Mouse (Mus musculus): ENCODE results near the gene Cep70. TPM values are rescaled to one million over a fixed set of nuclear protein-coding genes. Genes with fewer than 3 reads are reported as not detected.

The Cep70 gene
- total RNA-seq, 1 experiment from 2014 or later, result 56.1 TPM

DNA sequence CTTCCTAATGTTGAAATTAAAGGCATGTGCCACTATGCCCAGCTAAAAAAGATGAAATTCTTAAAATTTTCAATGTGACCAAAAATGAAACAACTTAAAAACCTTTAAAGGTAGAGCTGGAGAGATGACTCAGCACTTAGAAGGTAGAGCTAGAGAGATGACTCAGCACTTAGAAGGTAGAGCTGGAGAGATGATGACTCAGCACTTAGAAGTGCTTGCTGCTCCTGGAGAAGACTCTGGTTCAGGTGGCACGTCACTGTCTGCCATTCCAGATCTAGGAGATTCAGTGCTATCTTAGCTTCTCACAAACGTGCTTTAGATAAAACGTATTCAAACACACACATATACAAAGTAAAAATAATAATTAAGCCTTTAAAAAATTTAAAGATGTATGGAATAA is 13.7 kb downstream of the Cep70 start:
- no peak for ATAC-seq (replicated peaks in 1 of 2; ENCODE audit: insufficient read depth in 1 of 2, low FRiP score in 2 of 2, low TSS enrichment in 1 of 2, low read depth in 1 of 2, poor library complexity in 2 of 2, severe bottlenecking in 2 of 2)

DNA sequence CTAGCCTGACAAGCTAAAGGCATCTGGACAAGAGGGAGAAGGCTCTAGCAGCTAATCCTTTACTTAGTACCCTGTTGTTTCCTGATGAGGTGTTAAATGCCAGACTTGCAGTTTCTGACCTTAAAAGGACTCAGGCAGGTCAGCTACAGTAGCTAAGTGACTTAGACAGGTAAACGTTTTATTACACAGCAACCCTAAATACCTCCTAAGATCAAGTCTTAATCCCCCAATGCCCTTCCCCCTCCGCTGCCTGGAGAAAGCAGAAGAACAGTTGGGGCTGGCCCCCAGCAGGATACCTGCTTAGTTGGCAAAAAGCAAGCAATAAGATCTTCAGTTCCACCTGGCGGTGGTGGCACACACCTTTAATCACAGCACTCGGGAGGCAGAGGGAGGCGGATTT is 15.7 kb downstream of the Cep70 start:
- ATAC-seq (replicated peaks in 1 of 2; ENCODE audit: insufficient read depth in 1 of 2, low FRiP score in 2 of 2, low TSS enrichment in 1 of 2, low read depth in 1 of 2, poor library complexity in 2 of 2, severe bottlenecking in 2 of 2), result no peak

DNA sequence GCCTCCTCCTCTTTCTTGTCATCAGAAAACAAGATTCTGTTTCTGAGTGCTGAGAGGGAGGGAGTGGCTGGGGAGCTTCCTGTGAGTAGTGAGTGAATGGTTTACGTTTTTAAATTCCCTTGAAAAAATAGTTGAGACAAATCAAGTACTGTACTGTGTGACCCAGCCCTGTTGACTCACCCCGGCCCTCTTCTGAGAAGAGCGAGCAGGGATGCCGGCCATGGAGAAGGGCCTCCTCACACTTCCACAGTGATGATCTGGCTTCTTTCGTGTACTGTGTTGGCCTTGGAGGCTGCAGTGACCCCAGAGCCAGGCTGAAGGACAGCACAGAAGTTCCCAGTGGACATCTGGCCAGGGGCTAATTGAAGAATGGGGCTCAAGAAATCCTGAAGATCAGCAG is 61.1 kb downstream of the Cep70 start:
- ATAC-seq (replicated peaks in 1 of 2; ENCODE audit: insufficient read depth in 1 of 2, low FRiP score in 2 of 2, low TSS enrichment in 1 of 2, low read depth in 1 of 2, poor library complexity in 2 of 2, severe bottlenecking in 2 of 2), result no peak

DNA sequence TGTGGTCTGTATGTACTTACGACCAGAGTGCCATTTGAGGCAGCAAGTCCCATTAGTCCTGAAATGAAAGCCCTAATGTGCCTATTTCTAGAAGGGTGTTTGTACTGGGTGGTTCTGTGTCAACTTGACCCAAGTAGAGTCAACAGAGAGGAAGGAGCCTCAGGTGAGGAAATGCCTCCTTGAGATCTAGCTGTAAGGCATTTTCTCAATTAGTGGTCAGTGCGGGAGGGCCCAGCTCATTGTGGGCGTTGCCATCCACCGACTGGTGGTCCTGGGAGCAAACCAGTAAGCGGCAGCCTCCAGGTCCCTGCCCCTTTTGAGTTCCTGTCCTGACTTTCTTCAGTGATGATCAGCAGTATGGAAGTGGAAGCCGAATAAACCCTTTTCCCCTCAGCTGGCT is 63.1 kb downstream of the Cep70 start:
- no peak for ATAC-seq (replicated peaks in 1 of 2; ENCODE audit: insufficient read depth in 1 of 2, low FRiP score in 2 of 2, low TSS enrichment in 1 of 2, low read depth in 1 of 2, poor library complexity in 2 of 2, severe bottlenecking in 2 of 2)

DNA sequence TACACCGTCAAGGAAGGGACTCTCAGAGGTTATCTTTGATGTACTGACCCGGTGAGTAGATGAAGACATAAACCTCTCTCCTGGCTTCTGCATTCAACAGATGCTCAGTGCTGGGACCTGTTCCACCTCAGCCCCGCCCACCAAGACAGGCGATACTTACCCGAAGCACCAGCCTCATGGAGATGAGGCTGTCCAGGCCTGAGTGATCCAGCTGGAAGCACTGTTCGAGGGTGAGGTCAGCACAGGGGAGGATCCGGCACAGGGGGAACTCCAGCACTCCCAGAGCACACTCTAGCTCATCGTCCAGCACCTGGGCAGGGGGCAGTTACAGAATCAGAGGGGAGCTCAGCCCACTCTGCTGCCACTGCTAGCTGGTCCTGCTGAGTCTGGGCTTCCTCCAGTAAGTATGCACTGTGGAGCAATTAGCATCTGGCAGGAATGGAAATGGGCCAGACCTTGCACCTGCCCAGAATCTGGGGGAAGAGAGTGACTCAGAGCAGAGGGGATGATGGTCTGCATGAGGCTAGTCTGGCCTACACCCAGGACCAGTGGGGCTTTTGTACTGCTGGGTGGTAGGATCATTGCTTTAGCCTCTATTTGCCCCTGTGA is 76.3 kb downstream of the Cep70 start:
- ATAC-seq (replicated peaks in 1 of 2; ENCODE audit: insufficient read depth in 1 of 2, low FRiP score in 2 of 2, low TSS enrichment in 1 of 2, low read depth in 1 of 2, poor library complexity in 2 of 2, severe bottlenecking in 2 of 2), result no peak

DNA sequence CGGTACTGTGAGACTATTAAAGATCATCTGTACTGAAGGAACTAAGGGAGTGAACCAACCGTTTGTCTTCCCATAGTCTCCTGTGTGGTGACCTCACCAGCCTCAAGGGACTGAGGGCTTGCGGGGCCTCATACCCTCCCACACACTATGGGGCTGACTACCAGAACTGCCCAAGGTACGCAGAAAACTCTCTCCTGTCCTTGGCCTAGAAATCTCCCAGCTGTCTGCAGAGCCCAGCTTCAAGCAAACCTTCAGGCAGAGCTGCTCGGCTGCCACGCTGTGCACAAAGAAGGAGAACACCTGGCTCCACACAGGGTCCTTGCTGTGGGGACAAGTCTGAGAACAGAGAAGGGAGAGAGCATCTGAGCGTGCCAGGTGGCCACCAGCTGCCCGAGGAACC is 76.8 kb downstream of the Cep70 start:
- no peak for ATAC-seq (replicated peaks in 1 of 2; ENCODE audit: insufficient read depth in 1 of 2, low FRiP score in 2 of 2, low TSS enrichment in 1 of 2, low read depth in 1 of 2, poor library complexity in 2 of 2, severe bottlenecking in 2 of 2)

DNA sequence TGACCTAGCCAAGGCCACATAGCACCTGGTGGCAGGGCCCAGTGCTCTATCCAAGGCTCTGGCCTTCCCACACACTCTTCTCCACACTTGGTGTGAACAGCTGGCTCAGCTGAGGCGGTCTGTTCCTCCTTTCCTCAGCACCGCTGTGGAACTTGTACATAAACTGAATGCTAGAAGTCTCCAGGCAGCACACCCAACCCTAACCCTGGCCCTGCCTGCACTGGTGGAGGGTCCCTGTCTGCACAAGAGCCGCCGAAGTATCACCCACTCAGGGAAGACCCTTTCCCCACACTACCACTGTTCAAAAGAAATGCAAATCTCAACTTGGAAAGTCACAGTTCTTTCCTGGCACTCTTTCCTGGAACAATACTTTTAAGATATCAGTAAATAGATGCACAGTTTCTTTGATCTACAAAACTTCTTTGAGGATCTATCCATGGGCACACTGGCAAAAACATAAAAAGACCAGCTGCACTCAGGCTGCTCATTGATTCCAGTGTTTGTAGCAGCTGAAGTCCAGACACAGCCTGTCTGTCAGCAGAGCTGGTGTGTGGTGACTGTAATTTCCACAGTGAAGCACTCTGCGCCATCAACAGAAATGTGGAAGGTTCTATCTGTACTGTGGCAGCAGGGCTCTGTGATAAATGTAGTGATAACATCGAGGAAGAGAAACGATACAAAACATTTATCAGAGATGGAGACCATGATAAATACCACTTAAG is 82.2 kb downstream of the Cep70 start:
- no peak for ATAC-seq (replicated peaks in 1 of 2; ENCODE audit: insufficient read depth in 1 of 2, low FRiP score in 2 of 2, low TSS enrichment in 1 of 2, low read depth in 1 of 2, poor library complexity in 2 of 2, severe bottlenecking in 2 of 2)

DNA sequence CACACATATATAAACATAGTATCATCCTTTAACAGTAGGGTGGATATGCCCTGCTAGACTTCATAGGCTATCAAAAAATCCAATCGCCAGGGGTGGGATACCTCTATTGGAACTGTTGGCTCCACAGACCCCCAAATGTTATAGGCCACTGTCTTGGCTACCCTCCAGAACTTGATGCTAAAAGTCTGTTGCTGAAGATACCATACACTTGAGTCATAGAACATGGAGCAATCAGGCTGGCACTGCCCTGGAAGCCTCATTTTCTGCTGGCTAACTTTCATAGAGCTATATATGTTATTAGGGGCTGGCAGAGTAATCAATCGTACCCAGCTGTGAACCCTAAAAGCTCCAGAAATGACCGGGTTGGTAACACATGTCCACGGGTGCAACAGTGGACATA is 82.8 kb downstream of the Cep70 start:
- ATAC-seq (replicated peaks in 1 of 2; ENCODE audit: insufficient read depth in 1 of 2, low FRiP score in 2 of 2, low TSS enrichment in 1 of 2, low read depth in 1 of 2, poor library complexity in 2 of 2, severe bottlenecking in 2 of 2), result no peak

DNA sequence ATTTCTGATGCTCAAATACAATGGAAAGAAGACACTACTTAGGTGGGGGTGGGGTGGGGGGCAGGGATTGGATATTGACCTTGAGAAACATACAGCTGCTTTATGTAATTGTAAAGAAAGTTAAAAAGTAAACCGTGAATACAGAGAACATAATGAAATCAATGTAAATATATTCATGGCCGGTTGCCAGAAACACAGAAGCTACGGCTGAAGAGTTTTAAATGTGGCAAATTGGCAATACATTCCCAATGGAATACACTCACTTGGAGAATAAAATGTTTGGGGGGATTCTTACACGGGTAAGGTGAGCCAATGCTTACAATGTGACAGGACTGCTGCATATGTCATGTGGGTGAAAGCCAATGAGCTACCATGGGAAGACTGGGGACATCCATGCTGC is 83.7 kb downstream of the Cep70 start:
- ATAC-seq (replicated peaks in 1 of 2; ENCODE audit: insufficient read depth in 1 of 2, low FRiP score in 2 of 2, low TSS enrichment in 1 of 2, low read depth in 1 of 2, poor library complexity in 2 of 2, severe bottlenecking in 2 of 2), result no peak

DNA sequence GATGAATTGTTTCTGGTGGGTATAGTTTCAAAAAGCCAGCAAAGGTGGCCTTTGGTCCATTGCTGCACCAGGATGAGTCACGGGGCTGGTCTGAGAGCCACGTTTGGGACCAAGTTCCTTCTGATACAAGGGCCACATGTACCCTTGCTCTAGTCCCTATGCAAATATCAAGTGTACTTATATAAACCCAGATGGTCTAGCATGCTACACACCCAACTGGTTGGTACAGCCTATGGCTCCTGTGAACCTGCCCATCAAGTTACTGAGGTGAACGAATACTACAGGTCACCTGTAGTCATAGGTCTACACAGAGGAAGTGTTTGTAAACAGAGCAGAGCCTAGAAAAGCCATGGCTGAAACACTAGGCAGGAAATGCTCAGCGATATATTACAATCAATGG is 93.4 kb downstream of the Cep70 start:
- ATAC-seq (replicated peaks in 1 of 2; ENCODE audit: insufficient read depth in 1 of 2, low FRiP score in 2 of 2, low TSS enrichment in 1 of 2, low read depth in 1 of 2, poor library complexity in 2 of 2, severe bottlenecking in 2 of 2), result no peak

DNA sequence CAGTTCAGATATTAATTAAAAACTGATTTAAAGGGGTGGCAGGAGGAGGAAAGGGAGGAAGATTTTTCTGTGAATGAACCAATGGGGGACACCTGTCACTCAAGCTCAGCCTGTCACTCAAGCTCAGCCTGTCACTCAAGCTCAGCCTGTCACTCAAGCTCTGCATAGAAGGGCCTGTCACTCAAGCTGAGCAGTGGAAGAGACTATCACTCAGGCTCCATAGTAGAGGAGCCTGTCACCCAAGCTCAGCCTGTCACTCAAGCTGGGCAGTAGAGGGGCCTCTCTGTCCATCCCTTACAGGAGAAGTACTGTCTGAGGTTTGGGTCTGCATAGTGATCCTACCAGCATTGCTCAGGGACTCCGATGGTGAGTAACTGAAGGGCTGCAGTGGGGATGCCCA is 95.1 kb downstream of the Cep70 start:
- no peak for ATAC-seq (replicated peaks in 1 of 2; ENCODE audit: insufficient read depth in 1 of 2, low FRiP score in 2 of 2, low TSS enrichment in 1 of 2, low read depth in 1 of 2, poor library complexity in 2 of 2, severe bottlenecking in 2 of 2)

DNA sequence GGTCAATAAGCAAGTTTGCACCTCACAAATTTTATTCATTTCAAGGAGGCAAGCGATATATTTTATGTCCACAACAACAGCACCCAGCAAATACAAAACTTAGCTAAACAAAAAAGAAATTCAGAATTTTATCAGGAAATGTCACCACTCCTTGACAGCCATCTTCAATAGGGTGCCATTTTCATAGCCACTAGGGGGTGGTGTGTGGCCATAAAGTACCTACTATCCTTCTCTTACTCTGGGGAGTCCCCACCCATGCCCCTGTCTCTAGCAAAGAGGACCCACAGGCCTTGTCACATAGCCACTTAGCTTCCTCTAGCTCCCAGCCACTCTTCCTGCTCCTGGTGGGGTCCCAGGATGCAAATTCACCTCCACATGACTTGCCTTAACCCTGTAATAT is 96.0 kb downstream of the Cep70 start:
- 0 out of 4 replicates have a peak, but pooled peaks of 1 of the 2 experiments have one; percentile 32 for ATAC-seq (replicated peaks in 1 of 2; ENCODE audit: insufficient read depth in 1 of 2, low FRiP score in 2 of 2, low TSS enrichment in 1 of 2, low read depth in 1 of 2, poor library complexity in 2 of 2, severe bottlenecking in 2 of 2)

DNA sequence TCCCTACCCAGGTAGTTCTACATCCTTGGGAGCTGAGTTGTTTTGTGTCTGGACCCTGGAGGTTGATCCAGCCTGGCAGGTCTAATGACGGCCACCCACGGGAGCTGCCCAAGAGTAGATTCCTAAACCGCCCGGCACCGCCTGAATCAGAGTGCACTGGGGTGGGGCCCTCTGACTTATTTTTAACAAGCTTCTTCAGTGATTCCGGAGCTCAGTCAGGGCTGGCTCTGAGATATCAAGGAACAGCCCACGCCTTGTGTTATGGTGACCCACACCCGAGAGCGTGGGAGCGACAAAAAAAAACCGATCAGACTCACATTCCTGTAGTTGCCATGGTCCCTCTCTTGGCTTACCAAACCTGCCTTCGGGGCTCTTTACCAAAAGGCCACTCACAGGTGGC is 97.0 kb downstream of the Cep70 start:
- ATAC-seq (replicated peaks in 1 of 2; ENCODE audit: insufficient read depth in 1 of 2, low FRiP score in 2 of 2, low TSS enrichment in 1 of 2, low read depth in 1 of 2, poor library complexity in 2 of 2, severe bottlenecking in 2 of 2), result no peak

DNA sequence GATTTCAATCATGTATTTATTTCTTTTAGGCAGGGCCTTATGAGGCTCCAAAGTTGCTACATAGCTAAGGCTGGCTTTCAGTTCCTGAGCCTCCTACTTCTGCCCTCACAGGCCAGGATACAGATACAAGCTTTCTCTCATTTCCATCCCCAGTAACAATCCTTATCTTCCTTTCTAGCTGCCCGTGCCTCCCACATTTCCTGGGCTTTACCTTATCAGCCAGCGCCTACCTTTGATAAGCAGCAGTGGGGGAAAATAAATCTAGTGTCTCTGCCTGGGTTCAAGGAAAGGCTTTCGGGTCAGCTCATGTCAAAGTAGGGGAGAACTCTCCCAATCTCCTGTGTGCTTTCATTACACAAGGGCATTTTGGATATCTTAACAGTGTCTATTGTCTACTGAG is 98.4 kb downstream of the Cep70 start:
- ATAC-seq (replicated peaks in 1 of 2; ENCODE audit: insufficient read depth in 1 of 2, low FRiP score in 2 of 2, low TSS enrichment in 1 of 2, low read depth in 1 of 2, poor library complexity in 2 of 2, severe bottlenecking in 2 of 2), result no peak

DNA sequence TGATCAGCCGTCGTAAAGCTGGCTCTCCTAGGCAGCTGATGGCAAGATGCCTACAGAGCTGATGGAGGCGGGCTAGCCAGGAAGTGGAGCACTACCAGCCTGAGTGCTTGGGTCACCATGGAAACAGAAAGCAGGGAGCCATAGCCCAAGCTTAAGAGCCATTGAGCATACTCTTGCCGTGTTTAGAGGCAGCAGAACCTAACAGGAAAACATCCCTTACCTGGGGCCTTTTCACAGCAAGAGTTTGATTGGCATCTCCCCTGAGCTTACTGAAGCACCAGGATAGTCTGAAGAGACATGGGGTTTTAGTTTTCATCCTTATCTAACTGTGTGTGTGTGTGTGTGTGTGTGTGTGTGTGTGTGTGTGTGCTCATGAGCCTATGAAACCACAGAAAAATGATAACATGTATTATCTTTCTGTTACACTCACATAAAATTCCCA is 102.2 kb downstream of the Cep70 start:
- peak; percentile 53 to 56; a peak in 3 of 4 replicates for ATAC-seq (replicated peaks in 1 of 2; ENCODE audit: insufficient read depth in 1 of 2, low FRiP score in 2 of 2, low TSS enrichment in 1 of 2, low read depth in 1 of 2, poor library complexity in 2 of 2, severe bottlenecking in 2 of 2)

Other genes with a start within 250 kb of the Cep70 start
- gene Gm1123, start 207.7 kb upstream of the Cep70 start, total RNA-seq (2017), result not detected in 2 replicates
- gene Pik3cb, start 102.7 kb upstream of the Cep70 start, total RNA-seq (2017), result 4.2 and 5.3 TPM in 2 replicates
- not detected in 2 replicates for gene Faiml, start 6.1 kb upstream of the Cep70 start, total RNA-seq (2017)
- gene Esyt3, start 115.2 kb downstream of the Cep70 start, total RNA-seq (2017), result 0.06 and 0.20 TPM in 2 replicates
- gene Mras, start 194.0 kb downstream of the Cep70 start, total RNA-seq (2017), result 4.9 and 5.5 TPM in 2 replicates
- gene Nme9, start 208.1 kb downstream of the Cep70 start, total RNA-seq (2017), result not detected in 2 replicates

All from hematopoietic stem cell, adult 5-6 weeks (primary cell).